Mouse (Mus musculus): ENCODE data around the gene Padi1. TPM values are rescaled to one million over a fixed set of nuclear protein-coding genes. Genes with fewer than 3 reads are reported as not detected.

Padi1 gene
- polyA plus RNA-seq, 1 experiment from 2014 or later: 0.28 TPM

DNA sequence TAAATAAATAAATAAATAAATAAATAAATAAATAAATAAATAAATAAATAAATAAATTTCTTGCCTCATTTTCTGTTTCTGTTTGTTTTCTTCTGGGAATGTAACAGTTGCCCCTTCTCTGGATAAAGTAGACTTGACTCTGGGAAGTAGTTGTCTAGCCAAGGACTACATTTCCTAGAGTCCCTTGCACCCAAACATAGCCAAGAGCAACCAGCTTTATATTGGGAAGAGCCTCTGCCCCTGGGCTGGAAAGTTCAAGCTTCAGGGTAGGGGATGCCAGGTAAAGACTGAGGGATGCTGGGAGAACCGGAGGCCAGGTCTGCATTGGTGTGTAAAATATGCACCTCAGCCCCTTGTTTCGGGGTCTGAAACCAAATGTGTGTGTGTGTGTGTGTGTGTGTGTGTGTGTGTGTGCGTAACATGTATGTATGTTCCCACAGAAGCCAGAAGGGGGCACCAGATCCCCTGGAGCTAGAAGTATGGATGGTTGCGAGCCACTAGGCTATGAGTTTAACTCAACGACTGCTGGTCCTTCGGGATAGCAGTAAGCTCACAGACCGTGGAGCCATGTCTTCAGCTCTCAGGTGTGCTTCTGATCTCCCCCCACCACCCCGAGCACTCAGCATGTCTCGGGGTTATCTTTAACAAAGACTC lies 61.2 kb downstream of the Padi1 start:
- Histone ChIP-seq H3K9ac (ENCODE audit: low read length) (no peak overlapping the region), H3K4me2 (ENCODE audit: low read depth, severe bottlenecking) (no peak overlapping the region)

DNA sequence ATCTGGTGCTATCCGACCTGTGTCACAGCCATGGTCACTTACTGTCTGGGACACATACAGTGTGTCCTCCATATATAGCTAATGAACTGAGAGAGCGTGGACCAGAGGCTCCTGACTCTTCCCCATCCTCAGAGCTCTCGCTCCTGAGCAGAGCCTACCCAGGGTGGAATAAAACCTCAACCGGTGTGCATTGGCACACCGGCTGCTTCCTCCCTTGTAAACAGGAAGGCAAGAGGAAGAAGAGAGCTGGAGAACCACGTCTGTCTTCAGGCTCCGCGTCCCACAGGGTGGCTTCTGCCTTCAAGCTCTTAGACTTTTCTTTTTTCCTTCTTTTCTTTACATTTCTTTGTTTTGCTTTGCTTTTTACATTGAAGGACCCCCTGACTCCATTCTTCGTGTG lies 62.8 kb downstream of the Padi1 start:
- H3K4me1 ChIP-seq (ENCODE audit: control insufficient read depth, insufficient read depth, low read length): no peaks in the 10 kb centered on the region
- WGBS: 89% methylated on average over 9 of the region's 9 CpGs
- no peak overlapping the region for H3K27ac ChIP-seq (replicated peaks; ENCODE audit: low read depth, low read length)
- H3K9ac ChIP-seq (ENCODE audit: low read length): no peak overlapping the region
- H3K4me2 ChIP-seq (ENCODE audit: low read depth, severe bottlenecking): no peak overlapping the region
- no peak overlapping the region for H3K4me3 ChIP-seq (ENCODE audit: low read depth, low read length)
- H3K36me3 ChIP-seq (ENCODE audit: control insufficient read depth, insufficient read depth, low read length): no peaks in the 10 kb centered on the region
- ATAC-seq (ENCODE audit: insufficient number of reproducible peaks, low FRiP score, low TSS enrichment, low read depth) (no peak), DNase-seq (ENCODE audit: low spot score) (no peak)
- H3K9me3 ChIP-seq (ENCODE audit: control insufficient read depth, low read length): no peaks in the 10 kb centered on the region
- H3K27me3 ChIP-seq (ENCODE audit: control insufficient read depth, insufficient read depth, low read length): no peaks in the 10 kb centered on the region

More for the DNA sequence above, 61.2 kb downstream of the Padi1 start:
- Histone ChIP-seq H3K9me3 (ENCODE audit: control insufficient read depth, low read length) (no peaks in the 10 kb centered on the region), H3K27me3 (ENCODE audit: control insufficient read depth, insufficient read depth, low read length) (no peaks in the 10 kb centered on the region), H3K27ac (replicated peaks; ENCODE audit: low read depth, low read length) (no peak overlapping the region), H3K36me3 (ENCODE audit: control insufficient read depth, insufficient read depth, low read length) (no peaks in the 10 kb centered on the region), H3K4me3 (ENCODE audit: low read depth, low read length) (no peak overlapping the region), H3K4me1 (ENCODE audit: control insufficient read depth, insufficient read depth, low read length) (no peaks in the 10 kb centered on the region)
- DNase-seq (ENCODE audit: low spot score): no peak
- 93% methylated on average over 9 of the region's 9 CpGs for WGBS
- no peak for ATAC-seq (ENCODE audit: insufficient number of reproducible peaks, low FRiP score, low TSS enrichment, low read depth)

DNA sequence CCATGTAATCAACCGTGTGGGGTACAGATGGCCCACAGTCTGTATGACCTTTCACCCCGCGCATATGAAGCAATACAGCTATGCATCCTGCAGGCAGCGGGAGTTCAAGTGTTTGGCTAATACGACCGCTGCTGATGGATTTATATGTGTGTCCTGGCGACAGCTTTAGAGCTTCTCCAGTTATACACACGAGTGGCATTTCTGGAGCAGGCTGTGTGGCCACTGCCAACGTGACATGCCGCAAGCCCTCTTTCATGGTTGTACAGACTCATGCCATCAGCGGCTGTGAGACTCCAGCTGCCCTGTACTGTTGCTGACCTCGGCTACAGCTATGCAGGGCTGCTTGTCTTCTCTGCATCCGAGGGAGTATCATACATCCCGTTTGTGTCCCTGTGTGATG lies 65.1 kb downstream of the Padi1 start:
- Histone ChIP-seq H3K27me3 (ENCODE audit: control insufficient read depth, insufficient read depth, low read length) (no peaks in the 10 kb centered on the region), H3K4me2 (ENCODE audit: low read depth, severe bottlenecking) (no peak overlapping the region), H3K27ac (replicated peaks; ENCODE audit: low read depth, low read length) (no peak overlapping the region), H3K9me3 (ENCODE audit: control insufficient read depth, low read length) (no peaks in the 10 kb centered on the region), H3K9ac (ENCODE audit: low read length) (no peak overlapping the region), H3K36me3 (ENCODE audit: control insufficient read depth, insufficient read depth, low read length) (no peaks in the 10 kb centered on the region), H3K4me3 (ENCODE audit: low read depth, low read length) (no peak overlapping the region), H3K4me1 (ENCODE audit: control insufficient read depth, insufficient read depth, low read length) (no peaks in the 10 kb centered on the region)
- ATAC-seq (ENCODE audit: insufficient number of reproducible peaks, low FRiP score, low TSS enrichment, low read depth) (no peak), DNase-seq (ENCODE audit: low spot score) (no peak)
- 75% methylated on average over 14 of the region's 14 CpGs for WGBS

DNA sequence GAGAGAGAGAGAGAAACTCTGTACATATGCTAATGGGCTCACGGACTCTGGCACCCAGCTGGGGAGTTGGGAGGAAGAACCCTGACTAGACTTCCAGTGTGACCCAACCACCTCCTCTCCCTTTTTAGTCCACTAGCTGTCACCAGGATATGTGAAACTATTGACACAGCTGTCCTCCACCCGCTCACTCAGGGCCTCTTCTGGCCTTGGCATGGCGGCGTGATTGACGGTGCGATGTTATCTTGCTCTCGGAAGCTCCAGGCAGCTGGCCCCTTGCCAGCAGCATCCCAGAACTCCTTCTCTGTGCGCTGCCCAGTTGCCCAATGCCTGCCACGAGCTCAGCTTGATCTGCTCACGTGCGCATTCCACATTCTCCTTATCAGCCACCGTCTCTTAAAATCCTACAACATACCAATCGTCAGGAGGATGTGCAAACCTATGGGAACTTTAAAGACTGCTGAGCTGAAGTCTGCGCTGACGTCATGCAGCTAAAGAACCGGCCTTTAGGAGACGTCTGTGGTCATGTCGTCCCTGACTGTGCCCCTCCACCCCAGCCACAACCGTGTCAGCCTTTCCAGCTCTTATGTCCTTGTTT lies 65.7 kb downstream of the Padi1 start:
- ATAC-seq (ENCODE audit: insufficient number of reproducible peaks, low FRiP score, low TSS enrichment, low read depth): no peak
- H3K27me3 ChIP-seq (ENCODE audit: control insufficient read depth, insufficient read depth, low read length): no peaks in the 10 kb centered on the region
- H3K27ac ChIP-seq (replicated peaks; ENCODE audit: low read depth, low read length): no peak overlapping the region
- H3K9ac ChIP-seq (ENCODE audit: low read length): no peak overlapping the region
- no peaks in the 10 kb centered on the region for H3K9me3 ChIP-seq (ENCODE audit: control insufficient read depth, low read length)
- no peak for DNase-seq (ENCODE audit: low spot score)
- no peak overlapping the region for H3K4me3 ChIP-seq (ENCODE audit: low read depth, low read length)
- no peaks in the 10 kb centered on the region for H3K36me3 ChIP-seq (ENCODE audit: control insufficient read depth, insufficient read depth, low read length)
- no peak overlapping the region for H3K4me2 ChIP-seq (ENCODE audit: low read depth, severe bottlenecking)
- H3K4me1 ChIP-seq (ENCODE audit: control insufficient read depth, insufficient read depth, low read length): no peaks in the 10 kb centered on the region
- WGBS: 60% methylated on average over 19 of the region's 19 CpGs

DNA sequence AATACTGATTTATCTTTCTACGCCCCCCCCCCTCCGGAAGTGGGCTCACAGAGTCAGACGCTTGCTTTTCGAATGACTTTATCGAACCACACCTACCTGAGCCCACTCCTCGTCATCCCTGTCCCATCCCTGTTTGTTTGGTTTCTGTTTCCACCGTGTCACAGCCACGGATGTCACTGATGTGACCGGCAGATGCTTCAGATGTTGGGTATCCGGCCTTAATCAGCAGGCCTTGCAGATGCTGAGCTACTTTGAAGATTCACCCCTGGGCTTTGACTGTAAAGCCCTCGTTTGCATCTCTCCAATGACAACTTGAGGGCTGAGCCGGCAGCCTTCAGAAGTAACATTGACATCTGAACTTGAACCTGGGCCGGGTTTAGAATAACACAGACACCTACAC lies 69.0 kb downstream of the Padi1 start:
- no peak for ATAC-seq (ENCODE audit: insufficient number of reproducible peaks, low FRiP score, low TSS enrichment, low read depth)
- no peak overlapping the region for H3K4me2 ChIP-seq (ENCODE audit: low read depth, severe bottlenecking)
- H3K9me3 ChIP-seq (ENCODE audit: control insufficient read depth, low read length): no peaks in the 10 kb centered on the region
- no peaks in the 10 kb centered on the region for H3K4me1 ChIP-seq (ENCODE audit: control insufficient read depth, insufficient read depth, low read length)
- no peak overlapping the region for H3K9ac ChIP-seq (ENCODE audit: low read length)
- no peak for DNase-seq (ENCODE audit: low spot score)
- H3K27me3 ChIP-seq (ENCODE audit: control insufficient read depth, insufficient read depth, low read length): no peaks in the 10 kb centered on the region
- WGBS: 74% methylated on average over 13 of the region's 13 CpGs
- H3K4me3 ChIP-seq (ENCODE audit: low read depth, low read length): no peak overlapping the region
- no peak overlapping the region for H3K27ac ChIP-seq (replicated peaks; ENCODE audit: low read depth, low read length)
- no peaks in the 10 kb centered on the region for H3K36me3 ChIP-seq (ENCODE audit: control insufficient read depth, insufficient read depth, low read length)

DNA sequence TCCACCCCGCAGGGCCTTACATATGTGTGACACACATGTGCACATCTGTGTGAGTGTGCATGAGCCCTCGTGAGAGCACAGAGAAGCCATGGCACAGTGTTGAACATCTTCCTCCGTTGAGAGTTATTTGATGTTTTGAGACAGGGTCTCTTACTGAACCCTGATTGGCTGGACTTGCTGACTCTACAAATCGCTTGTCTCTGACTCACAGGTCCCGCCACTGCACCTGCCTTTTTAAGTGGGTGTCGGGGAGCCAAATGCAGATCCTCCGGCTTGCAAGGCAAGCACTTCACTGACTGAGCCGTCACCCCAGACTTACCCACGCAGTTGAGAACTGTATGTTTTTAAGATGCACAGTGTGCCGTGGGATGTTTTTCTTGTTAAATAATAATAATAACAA lies 69.7 kb downstream of the Padi1 start:
- ATAC-seq (ENCODE audit: insufficient number of reproducible peaks, low FRiP score, low TSS enrichment, low read depth) (no peak), DNase-seq (ENCODE audit: low spot score) (no peak)
- no peak overlapping the region for H3K4me2 ChIP-seq (ENCODE audit: low read depth, severe bottlenecking)
- H3K27me3 ChIP-seq (ENCODE audit: control insufficient read depth, insufficient read depth, low read length): no peaks in the 10 kb centered on the region
- no peak overlapping the region for H3K9ac ChIP-seq (ENCODE audit: low read length)
- no peaks in the 10 kb centered on the region for H3K36me3 ChIP-seq (ENCODE audit: control insufficient read depth, insufficient read depth, low read length)
- H3K9me3 ChIP-seq (ENCODE audit: control insufficient read depth, low read length): no peaks in the 10 kb centered on the region
- WGBS: 86% methylated on average over 10 of the region's 10 CpGs
- H3K27ac ChIP-seq (replicated peaks; ENCODE audit: low read depth, low read length): no peak overlapping the region
- no peak overlapping the region for H3K4me3 ChIP-seq (ENCODE audit: low read depth, low read length)
- H3K4me1 ChIP-seq (ENCODE audit: control insufficient read depth, insufficient read depth, low read length): no peaks in the 10 kb centered on the region

DNA sequence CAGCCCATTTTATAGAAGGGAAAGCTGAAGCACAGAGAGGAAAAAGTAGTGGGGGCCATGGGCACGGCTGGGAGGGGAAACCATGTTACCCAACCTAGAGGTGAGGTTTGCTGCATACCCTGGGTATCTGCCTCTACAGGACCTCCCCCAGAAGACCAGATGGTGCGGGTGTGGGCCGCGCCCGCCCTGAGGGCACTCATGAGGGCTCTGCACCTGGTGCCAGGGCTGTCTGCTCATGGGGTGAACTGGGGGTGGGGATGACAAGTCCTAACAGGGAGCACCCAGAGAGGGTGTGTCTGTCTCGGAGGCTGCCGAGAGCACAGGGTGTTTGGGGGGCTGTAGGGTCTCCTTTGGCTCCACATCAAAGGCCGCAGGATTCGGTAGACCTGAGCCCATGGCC lies 70.7 kb downstream of the Padi1 start:
- H3K9ac ChIP-seq (ENCODE audit: low read length): no peak overlapping the region

DNA sequence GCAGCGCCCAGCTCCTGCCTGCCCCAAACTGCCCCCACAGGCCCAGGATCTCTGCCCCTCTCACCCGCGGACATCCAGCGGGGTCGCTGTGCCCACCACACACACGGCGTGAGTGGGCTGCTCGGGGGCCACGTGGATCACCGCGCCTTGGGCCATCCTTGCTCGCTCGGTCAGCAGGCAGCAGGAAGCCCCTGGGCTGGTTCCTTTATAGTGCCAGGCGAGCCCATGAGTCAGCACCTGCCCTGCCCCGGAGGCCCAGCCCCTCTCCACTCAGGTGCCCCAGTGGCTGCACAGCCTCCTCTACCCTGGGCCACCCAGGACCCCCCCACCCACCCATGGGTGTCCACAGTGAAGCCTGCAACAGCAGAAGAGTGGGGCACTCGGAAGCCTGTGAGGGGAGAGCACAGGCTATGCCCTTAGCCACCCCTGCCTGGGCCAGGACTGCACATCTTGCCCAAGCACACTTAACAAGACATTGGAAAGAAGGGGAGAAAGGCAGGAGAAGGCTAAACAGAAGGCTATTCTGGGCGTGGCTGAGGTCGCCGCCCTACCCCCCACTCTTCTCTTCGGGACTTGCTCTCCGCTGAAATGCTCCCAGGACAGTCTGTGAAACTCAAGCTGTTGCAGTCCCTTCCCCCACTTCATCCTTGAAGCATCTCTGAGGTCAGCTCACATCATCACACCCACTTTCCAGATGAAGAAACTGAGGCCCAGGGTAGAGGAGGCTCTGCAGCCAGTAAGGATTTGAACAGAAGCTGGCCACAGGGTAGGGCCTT lies 71.4 kb downstream of the Padi1 start, which contains the start of gene Padi4:
Gene Padi4 (minus strand): TSS at position 212 of the 776 bp plus-strand sequence.
- Histone ChIP-seq H3K9me3 (ENCODE audit: control insufficient read depth, low read length) (no peaks in the 10 kb centered on the region), H3K27ac (replicated peaks; ENCODE audit: low read depth, low read length) (no peak within 1 kb of the TSS)
- ATAC-seq (ENCODE audit: insufficient number of reproducible peaks, low FRiP score, low TSS enrichment, low read depth): no peak

More for the DNA sequence above, 70.7 kb downstream of the Padi1 start:
- H3K4me3 ChIP-seq (ENCODE audit: low read depth, low read length): no peak overlapping the region
- ATAC-seq (ENCODE audit: insufficient number of reproducible peaks, low FRiP score, low TSS enrichment, low read depth) (no peak), DNase-seq (ENCODE audit: low spot score) (no peak)
- no peak overlapping the region for H3K27ac ChIP-seq (replicated peaks; ENCODE audit: low read depth, low read length)
- H3K4me1 ChIP-seq (ENCODE audit: control insufficient read depth, insufficient read depth, low read length): no peaks in the 10 kb centered on the region
- 88% methylated on average over 9 of the region's 9 CpGs for WGBS
- H3K4me2 ChIP-seq (ENCODE audit: low read depth, severe bottlenecking): no peak overlapping the region
- H3K27me3 ChIP-seq (ENCODE audit: control insufficient read depth, insufficient read depth, low read length): no peaks in the 10 kb centered on the region
- no peaks in the 10 kb centered on the region for H3K9me3 ChIP-seq (ENCODE audit: control insufficient read depth, low read length)
- H3K36me3 ChIP-seq (ENCODE audit: control insufficient read depth, insufficient read depth, low read length): no peaks in the 10 kb centered on the region

More for the DNA sequence above, 71.4 kb downstream of the Padi1 start, which contains the start of gene Padi4:
- 88% methylated on average over 21 of the region's 21 CpGs for WGBS
- DNase-seq (ENCODE audit: low spot score): no peak
- no peaks in the 10 kb centered on the region for H3K4me1 ChIP-seq (ENCODE audit: control insufficient read depth, insufficient read depth, low read length)
- H3K9ac ChIP-seq (ENCODE audit: low read length): no peak within 1 kb of the TSS
- H3K27me3 ChIP-seq (ENCODE audit: control insufficient read depth, insufficient read depth, low read length): no peaks in the 10 kb centered on the region
- no peak within 1 kb of the TSS for H3K4me2 ChIP-seq (ENCODE audit: low read depth, severe bottlenecking)
- no peaks in the 10 kb centered on the region for H3K36me3 ChIP-seq (ENCODE audit: control insufficient read depth, insufficient read depth, low read length)
- H3K4me3 ChIP-seq (ENCODE audit: low read depth, low read length): no peak within 1 kb of the TSS
